10 mouse cellular contexts compared by ENCODE assay signal in genomic region chr4:58578488-58578887, GRCm38 (mm10). TPM values are rescaled to one million over a fixed set of nuclear protein-coding genes. Genes with fewer than 3 reads are reported as not detected.
DNase-seq lines count a peak whose midpoint lies in the region; ATAC-seq lines count a peak whose summit lies in the region.
"Had no signal": no experiment of that assay in that cellular context is flagged by ENCODE, and none has a peak within 500 bp of the region (broad histone marks: within the 10 kb centered on the region; RNA-seq: fewer than 3 reads in every experiment).

No protein-coding gene starts in this region.

- no peak overlapping the region for H3K9ac ChIP-seq in heart, embryonic 12.5 days
- H3K9ac ChIP-seq in heart, embryonic 16.5 days (ENCODE audit: low read length), result no peak overlapping the region
- H3K9ac ChIP-seq in stomach, embryonic 15.5 days, result no peak overlapping the region
- H3K9ac ChIP-seq: limb, embryonic 15.5 days had no signal

- DNase-seq in heart, adult 18-20 months, result peak; percentile 48 to 75
- peak; percentile 13 to 50 for DNase-seq in kidney, postnatal 36 days
- DNase-seq in spleen, postnatal 14 days (ENCODE audit: low spot score in 2 of 2), result no peak
- DNase-seq in right cerebral cortex, postnatal 14 days, result no peak
- DNase-seq in layer of hippocampus, postnatal 25 days (ENCODE audit: extremely low spot score in 1 of 2, low spot score in 1 of 2), result no peak
- DNase-seq: cerebellum, adult 2 months had no signal

- H3K27ac ChIP-seq in heart, embryonic 12.5 days (ENCODE audit: poor library complexity, severe bottlenecking), result no peak overlapping the region
- no peak overlapping the region for H3K27ac ChIP-seq in heart, embryonic 16.5 days (ENCODE audit: low read length)
- H3K27ac ChIP-seq in stomach, embryonic 15.5 days, result peak overlapping the region; percentile 57; the same call in 1 of the 2 replicates
- H3K27ac ChIP-seq: limb, embryonic 15.5 days had no signal

- no peaks in the 10 kb centered on the region for H3K27me3 ChIP-seq in heart, embryonic 12.5 days (replicated peaks)
- H3K27me3 ChIP-seq in heart, embryonic 16.5 days (ENCODE audit: control insufficient read depth, insufficient read depth, low read length), result no peaks in the 10 kb centered on the region
- H3K27me3 ChIP-seq in stomach, embryonic 15.5 days (replicated peaks), result no peaks in the 10 kb centered on the region
- H3K27me3 ChIP-seq: limb, embryonic 15.5 days had no signal

- 20% methylated on average over 2 of the region's 2 CpGs for WGBS in heart, embryonic 12.5 days
- 27% methylated on average over 2 of the region's 2 CpGs for WGBS in heart, embryonic 16.5 days
- 29% methylated on average over 2 of the region's 2 CpGs for WGBS in stomach, embryonic 15.5 days

- H3K9me3 ChIP-seq in heart, embryonic 12.5 days (replicated peaks), result no peaks in the 10 kb centered on the region
- H3K9me3 ChIP-seq in heart, embryonic 16.5 days (replicated peaks; ENCODE audit: control insufficient read depth, low read length), result no peaks in the 10 kb centered on the region
- no peaks in the 10 kb centered on the region for H3K9me3 ChIP-seq in stomach, embryonic 15.5 days
- H3K9me3 ChIP-seq: limb, embryonic 15.5 days had no signal

- no peak overlapping the region for H3K4me3 ChIP-seq in heart, embryonic 12.5 days
- no peak overlapping the region for H3K4me3 ChIP-seq in heart, embryonic 16.5 days (ENCODE audit: low read length)
- H3K4me3 ChIP-seq in stomach, embryonic 15.5 days (replicated peaks), result no peak overlapping the region
- H3K4me3 ChIP-seq: limb, embryonic 15.5 days had no signal

- H3K36me3 ChIP-seq in heart, embryonic 12.5 days, result no peaks in the 10 kb centered on the region
- no peaks in the 10 kb centered on the region for H3K36me3 ChIP-seq in heart, embryonic 16.5 days (ENCODE audit: control insufficient read depth, insufficient read depth)
- H3K36me3 ChIP-seq in stomach, embryonic 15.5 days, result no peaks in the 10 kb centered on the region
- H3K36me3 ChIP-seq: limb, embryonic 15.5 days had no signal

- no peak for ATAC-seq in heart, embryonic 12.5 days (ENCODE audit: insufficient number of reproducible peaks, low FRiP score)
- peak; percentile 80 for ATAC-seq in heart, embryonic 16.5 days (replicated peaks; ENCODE audit: extremely low read depth, insufficient read depth, low FRiP score)
- ATAC-seq in stomach, embryonic 15.5 days (ENCODE audit: insufficient read depth, low FRiP score, low read depth), result peak; percentile 70; the same call in 1 of the 2 replicates

- no peaks in the 10 kb centered on the region for H3K4me1 ChIP-seq in heart, embryonic 12.5 days (replicated peaks)
- peaks cover 3% of the 10 kb centered on the region; the same call in 1 of the 2 replicates for H3K4me1 ChIP-seq in heart, embryonic 16.5 days (ENCODE audit: control insufficient read depth, insufficient read depth, low read length)
- H3K4me1 ChIP-seq in stomach, embryonic 15.5 days, result 0 out of 2 replicates have a peak, but pooled peaks cover 3% of the 10 kb centered on the region

- no peak overlapping the region for H3K4me2 ChIP-seq in heart, embryonic 12.5 days
- H3K4me2 ChIP-seq in heart, embryonic 16.5 days (ENCODE audit: low read depth, low read length), result no peak overlapping the region
- H3K4me2 ChIP-seq in stomach, embryonic 15.5 days, result no peak overlapping the region
- H3K4me2 ChIP-seq: limb, embryonic 15.5 days had no signal

RNA-seq across cellular contexts. Expression of gene Lpar1, which starts 24.8 kb away (rescaled TPM):
- total RNA-seq in heart, adult 18-20 months (2021), result 1 to 10 TPM; 7.0 to 7.5 TPM
- polyA plus RNA-seq in heart, embryonic 12.5 days (2016; fragmentation: Nextera tagmentation; extraction: Ambion mirVana), result 14.8 and 16.5 TPM in 2 replicates
- polyA plus RNA-seq in heart, embryonic 16.5 days (2015; fragmentation: Nextera tagmentation; extraction: Ambion mirVana), result 20.2 and 20.6 TPM in 2 replicates
- 66.6 and 68.7 TPM in 2 replicates for polyA plus RNA-seq in stomach, embryonic 15.5 days (2015; fragmentation: Nextera tagmentation; extraction: Ambion mirVana)
- 10 to 100 TPM; 31.2 to 35.6 TPM for total RNA-seq in layer of hippocampus, postnatal 25 days (2021)

Comparison
In these comparisons a context has a peak if more than half of its experiments do, and no peak if none do; other contexts are left out.
1. DNase-seq: peak in heart, adult 18-20 months (2 of 2) and kidney, postnatal 36 days (2 of 2); none in spleen, postnatal 14 days (0 of 2), right cerebral cortex, postnatal 14 days (single experiment) and layer of hippocampus, postnatal 25 days (0 of 2).